Mouse (Mus musculus) right cerebral cortex, postnatal 14 days (tissue): ENCODE measurements at regions not wholly inside any gene's neighbourhood (a gene's known extent, or its start where the extent isn't known, plus 50 kb on each side); places are given as distances from the start of the nearest gene placed in this dataset.

ENCODE experiments used
- DNase-seq: peaks from one replicate; pipeline ENCODE4 v3.0.0; 2022

DNA sequence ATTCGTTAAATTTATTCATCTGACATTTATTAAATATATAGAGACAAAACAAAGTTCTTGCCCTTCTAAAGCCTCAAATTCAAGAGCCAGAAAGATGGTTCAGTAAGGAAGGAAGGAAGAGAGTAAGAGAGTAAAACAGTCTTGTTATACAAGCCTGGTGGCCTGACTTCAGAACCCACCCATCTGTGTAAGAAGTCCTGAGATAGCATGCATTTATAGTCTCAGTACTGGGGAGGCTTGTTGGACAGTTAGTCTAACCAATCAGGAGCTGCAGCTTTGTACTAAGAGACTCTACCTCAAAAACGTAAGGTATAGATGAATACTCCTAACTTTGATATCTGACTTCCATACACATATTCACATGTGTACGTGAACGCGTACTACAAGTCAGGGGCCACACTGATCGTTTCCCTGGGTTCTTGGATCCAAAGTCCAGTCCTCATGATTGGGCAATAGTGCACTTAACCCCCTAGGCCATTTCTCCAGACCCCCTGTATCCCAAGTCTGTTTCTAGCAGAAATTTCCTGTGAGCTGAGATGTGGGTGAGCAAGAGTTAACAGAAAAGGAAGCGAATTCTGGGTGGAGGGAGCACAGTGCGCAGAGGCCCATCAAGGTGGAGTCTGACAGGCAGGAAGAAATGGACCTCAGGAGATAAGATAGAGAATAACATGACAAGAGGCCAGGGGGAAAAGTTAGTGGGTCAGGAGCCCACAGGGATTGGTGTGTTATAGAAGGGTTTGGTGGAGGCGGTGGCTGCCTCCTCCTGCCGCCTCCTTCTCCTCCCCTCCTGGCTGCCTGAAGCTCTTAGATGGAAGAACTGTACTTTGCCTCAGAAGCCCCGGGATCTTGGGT is 187.0 kb downstream of the Kit start:
- no peak for DNase-seq

- DNase-seq, result no peak
Measured at GRCm38 (mm10) chr5:75756168-75756567, 181.5 kb downstream of the Kit start.

- no peak for DNase-seq
Measured at GRCm38 (mm10) chr5:75754356-75754755, 179.6 kb downstream of the Kit start.

- DNase-seq, result no peak
Measured at GRCm38 (mm10) chr5:75745311-75745710, 170.6 kb downstream of the Kit start.

DNA sequence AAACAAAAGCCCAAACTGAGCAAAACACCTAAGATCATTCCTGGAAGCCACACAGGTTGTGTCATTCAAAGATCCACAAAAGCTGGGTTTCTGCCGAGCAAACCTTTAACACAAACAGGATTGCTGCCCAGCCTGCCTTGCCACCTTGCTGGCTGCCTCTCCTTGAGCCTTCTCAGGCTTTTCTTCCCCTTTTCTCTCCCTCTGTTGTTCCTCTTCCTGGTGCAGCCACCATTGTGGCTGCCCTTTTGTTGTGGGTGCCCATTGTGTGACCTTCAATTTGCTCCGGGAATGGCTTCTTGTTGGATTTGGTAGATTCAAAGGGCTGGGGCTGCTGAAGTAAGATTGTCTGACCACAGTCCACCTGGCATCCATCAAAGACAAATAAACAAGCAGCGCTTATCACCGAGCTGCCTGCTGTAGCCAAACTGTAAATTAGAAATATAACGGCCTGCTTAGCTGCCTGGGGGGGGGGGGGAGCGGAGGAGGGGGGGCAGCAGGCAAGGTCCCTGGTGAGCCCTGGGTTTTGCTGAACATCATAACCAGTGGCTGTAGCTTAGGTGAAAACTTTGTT is 169.8 kb downstream of the Kit start:
- DNase-seq, result no peak

DNA sequence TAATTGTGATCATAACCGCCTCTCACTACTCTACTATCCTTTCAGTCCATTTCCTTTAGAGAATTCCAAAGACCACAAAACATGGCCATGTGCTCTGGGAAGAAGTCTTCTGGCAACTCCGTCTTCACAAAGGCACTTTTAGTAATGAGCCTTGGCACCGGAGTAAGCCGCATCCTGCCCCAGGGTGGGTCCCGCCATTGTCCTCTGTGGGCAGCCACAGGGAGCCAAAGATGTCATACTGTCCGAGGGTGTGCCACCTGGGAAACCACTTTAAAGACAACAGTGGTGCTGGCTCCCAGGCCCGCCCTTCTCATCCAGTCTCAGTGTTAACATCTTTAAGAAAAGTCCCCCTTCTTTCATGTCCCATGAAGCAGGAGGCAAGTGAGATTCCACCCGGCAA is 164.6 kb downstream of the Kit start:
- no peak for DNase-seq

DNA sequence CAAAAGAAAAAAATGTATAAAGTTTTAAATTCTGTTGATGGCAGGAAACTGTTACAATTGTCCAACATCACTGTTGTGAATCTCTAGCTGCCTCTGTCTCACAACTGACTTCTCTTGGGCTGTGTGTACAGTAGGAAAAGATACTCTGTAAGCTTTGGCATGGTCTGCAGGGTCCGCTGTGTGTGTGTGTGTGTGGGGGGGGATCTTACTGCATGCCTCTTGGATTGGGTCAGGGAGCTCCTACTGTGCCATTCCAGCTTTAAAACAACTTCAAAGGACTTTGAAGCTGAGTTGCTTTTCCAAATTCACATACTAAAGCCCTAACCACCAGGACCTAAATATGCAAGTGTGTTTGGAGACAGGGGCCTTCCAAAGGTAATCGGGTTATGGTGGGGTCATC is 163.7 kb downstream of the Kit start:
- DNase-seq, result no peak

DNA sequence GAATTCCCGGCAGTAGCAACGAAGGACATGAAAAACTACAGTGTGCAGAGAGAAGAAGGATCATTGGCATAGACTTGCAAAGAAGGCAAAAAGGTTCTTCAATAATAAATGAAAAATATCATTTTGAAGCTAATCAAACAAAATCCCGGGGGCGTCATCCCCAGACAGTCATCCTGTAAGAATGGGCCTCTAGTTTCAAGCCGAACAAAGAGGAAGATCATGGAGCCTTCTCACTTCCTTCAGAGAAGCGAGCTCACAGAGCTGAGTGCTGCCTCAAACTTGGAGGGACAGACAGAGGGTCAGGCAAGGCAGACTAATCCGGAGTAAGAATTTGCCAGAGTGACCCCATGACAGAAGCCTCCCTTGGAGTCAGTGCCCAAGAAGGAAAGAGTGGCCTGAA is 163.0 kb downstream of the Kit start:
- no peak for DNase-seq

DNA sequence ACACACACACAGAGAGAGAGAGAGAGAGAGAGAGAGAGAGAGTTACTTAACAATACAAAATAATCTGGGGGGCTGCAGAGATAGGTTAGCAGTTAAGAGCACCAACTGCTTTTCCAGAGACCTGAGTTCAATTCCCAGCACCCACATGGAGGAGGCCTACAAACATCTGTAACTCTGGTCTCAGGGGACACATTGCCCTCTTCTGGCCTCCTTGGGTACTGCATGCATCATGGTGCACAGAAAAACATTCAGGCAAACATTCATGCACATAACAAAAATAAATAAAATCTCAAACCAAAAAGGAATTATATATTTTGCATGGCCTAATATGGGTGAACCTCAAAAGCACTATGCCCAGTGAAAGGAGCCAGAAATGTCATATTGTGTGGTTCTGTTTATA is 161.6 kb downstream of the Kit start:
- DNase-seq, result no peak

- no peak for DNase-seq
Measured at GRCm38 (mm10) chr5:75734508-75734907, 159.8 kb downstream of the Kit start.

DNA sequence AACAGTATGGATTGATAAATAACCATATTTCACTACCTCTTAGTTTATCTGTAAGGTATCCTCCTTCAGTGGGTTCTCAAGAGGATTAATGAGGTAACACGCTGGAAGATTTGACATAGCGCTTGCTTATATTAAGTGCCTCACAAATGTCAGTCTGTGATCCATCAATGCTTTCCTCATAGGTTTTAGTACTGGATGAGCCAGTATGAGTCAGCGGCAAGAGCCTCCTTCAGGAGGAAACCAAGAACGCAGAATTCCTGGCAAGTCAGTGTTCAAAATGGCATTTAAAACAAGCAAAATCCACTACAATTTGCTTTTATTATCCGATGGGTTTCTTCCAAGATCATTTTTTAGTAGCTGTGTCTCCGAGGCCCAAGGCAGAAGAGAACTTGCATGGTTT is 159.3 kb downstream of the Kit start:
- DNase-seq, result no peak

- DNase-seq, result no peak
Measured at GRCm38 (mm10) chr5:75731236-75731635, 156.5 kb downstream of the Kit start.

GRCm38 (mm10) chr5:75730698-75731097 is 156.0 kb downstream of the Kit start:
- no peak for DNase-seq

- no peak for DNase-seq
Measured at GRCm38 (mm10) chr5:75721291-75721690, 146.6 kb downstream of the Kit start.

DNA sequence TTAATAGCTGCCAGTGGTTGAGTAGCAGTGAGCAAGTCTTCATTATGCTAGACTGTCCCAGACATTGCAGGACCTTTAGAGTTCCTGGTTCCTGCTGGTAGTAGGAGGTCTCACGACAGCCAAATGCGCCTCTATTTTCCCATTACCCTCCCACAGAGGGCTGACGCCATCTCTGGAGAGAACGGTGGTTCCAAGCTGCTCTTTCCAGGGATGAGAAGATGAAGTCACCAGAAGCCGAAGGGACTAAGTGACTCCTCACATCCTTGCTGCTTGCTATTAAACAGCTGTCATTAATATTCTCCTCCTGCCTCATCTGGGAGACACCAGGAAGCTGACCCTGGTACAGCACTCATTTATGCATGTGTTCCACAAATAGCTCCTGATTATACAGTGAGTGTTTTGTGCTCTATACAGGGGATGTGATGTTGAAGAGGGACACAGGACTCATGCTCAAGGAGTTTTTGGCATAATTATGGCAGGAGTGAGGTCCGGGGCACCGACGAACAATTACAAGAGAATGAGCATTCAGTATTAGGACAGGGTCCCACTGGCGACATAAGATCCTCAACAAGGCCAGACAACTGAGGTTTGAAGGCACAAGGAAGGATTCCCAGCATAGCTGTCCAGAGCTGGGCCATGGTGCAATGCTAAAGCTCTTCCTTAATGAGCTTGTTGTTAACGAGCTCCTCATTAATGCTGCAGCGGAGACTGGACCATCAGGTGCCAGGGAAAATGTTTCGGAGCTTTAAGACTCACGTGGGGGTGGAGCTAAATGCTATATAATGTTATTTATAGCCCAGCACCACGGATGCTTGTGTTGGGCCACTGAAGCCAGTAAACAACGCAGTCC is 145.6 kb downstream of the Kit start:
- no peak for DNase-seq

GRCm38 (mm10) chr5:75718511-75719225 is 144.0 kb downstream of the Kit start:
- no peak for DNase-seq
